Mouse (Mus musculus): ENCODE data around the gene Rora. TPM values are rescaled to one million over a fixed set of nuclear protein-coding genes. Genes with fewer than 3 reads are reported as not detected.

The Rora gene
- polyA plus RNA-seq, 1 experiment from 2014 or later = 4.4 TPM

DNA sequence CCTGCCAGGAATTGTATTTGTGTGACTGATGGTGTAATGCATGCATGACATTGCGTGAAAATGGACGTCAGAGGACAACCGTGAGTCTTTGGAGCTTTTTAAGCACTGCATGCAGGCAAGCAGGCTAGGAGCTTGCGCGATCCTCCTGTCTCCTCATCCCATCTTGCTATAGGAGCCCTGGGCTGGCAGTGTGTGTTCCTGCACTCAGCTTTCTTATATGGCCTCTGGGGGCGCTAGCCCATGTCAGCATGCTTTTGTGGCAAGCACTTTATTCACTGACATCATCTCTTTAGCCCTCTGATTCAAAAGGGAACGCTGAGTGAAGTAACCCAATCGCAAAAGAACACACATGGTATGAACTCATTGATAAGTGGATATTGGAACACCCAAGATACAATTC, 105.7 kb downstream of the Rora start:
- H3K27me3 ChIP-seq (replicated peaks; ENCODE audit: control insufficient read depth, insufficient read depth, low read length) = no peaks in the 10 kb centered on the region
- no peaks in the 10 kb centered on the region for H3K36me3 ChIP-seq (ENCODE audit: control insufficient read depth, insufficient read depth, low read length)
- no peaks in the 10 kb centered on the region for H3K9me3 ChIP-seq (ENCODE audit: control insufficient read depth, low read length)
- no peak for ATAC-seq (replicated peaks; ENCODE audit: low FRiP score, low TSS enrichment, low read depth)
- 81% methylated on average over 8 of the region's 8 CpGs for WGBS
- H3K4me2 ChIP-seq (ENCODE audit: low read length) = no peak overlapping the region
- no peak for DNase-seq (ENCODE audit: low spot score)
- no peak overlapping the region for H3K27ac ChIP-seq (ENCODE audit: low read depth)
- no peak overlapping the region for H3K9ac ChIP-seq (ENCODE audit: low read length)
- peaks cover 8% of the 10 kb centered on the region; the same call in 1 of the 2 replicates for H3K4me1 ChIP-seq (replicated peaks; ENCODE audit: control insufficient read depth, insufficient read depth, low read length)
- H3K4me3 ChIP-seq (ENCODE audit: low read depth, low read length) = no peak overlapping the region

DNA sequence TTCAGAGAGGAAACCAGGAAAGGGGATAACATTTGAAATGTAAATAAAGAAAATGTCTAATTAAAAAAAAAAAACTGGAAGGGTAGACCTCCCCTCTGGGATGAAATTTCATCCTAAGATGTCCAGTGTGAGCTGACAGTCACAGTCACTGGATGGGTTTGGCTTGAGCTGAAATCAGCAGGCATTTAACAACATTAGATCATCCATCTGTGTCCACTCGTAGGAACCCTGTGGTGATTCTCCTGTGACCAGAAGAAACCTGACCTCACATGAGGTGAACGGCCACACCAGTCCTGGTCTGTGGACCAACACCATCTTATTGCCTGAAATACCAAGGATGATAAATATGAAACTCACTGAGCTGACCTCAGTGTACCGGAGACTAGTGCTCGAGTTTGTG, 106.7 kb downstream of the Rora start:
- no peak overlapping the region for H3K27ac ChIP-seq (ENCODE audit: low read depth)
- no peak for ATAC-seq (replicated peaks; ENCODE audit: low FRiP score, low TSS enrichment, low read depth)
- peaks cover 8% of the 10 kb centered on the region; the same call in 1 of the 2 replicates for H3K4me1 ChIP-seq (replicated peaks; ENCODE audit: control insufficient read depth, insufficient read depth, low read length)
- no peak overlapping the region for H3K9ac ChIP-seq (ENCODE audit: low read length)
- no peak overlapping the region for H3K4me3 ChIP-seq (ENCODE audit: low read depth, low read length)
- no peaks in the 10 kb centered on the region for H3K9me3 ChIP-seq (ENCODE audit: control insufficient read depth, low read length)
- no peak for DNase-seq (ENCODE audit: low spot score)
- whole genome bisulfite sequencing = 84% methylated on average over 4 of the region's 4 CpGs
- H3K36me3 ChIP-seq (ENCODE audit: control insufficient read depth, insufficient read depth, low read length) = no peaks in the 10 kb centered on the region
- no peak overlapping the region for H3K4me2 ChIP-seq (ENCODE audit: low read length)
- no peaks in the 10 kb centered on the region for H3K27me3 ChIP-seq (replicated peaks; ENCODE audit: control insufficient read depth, insufficient read depth, low read length)

DNA sequence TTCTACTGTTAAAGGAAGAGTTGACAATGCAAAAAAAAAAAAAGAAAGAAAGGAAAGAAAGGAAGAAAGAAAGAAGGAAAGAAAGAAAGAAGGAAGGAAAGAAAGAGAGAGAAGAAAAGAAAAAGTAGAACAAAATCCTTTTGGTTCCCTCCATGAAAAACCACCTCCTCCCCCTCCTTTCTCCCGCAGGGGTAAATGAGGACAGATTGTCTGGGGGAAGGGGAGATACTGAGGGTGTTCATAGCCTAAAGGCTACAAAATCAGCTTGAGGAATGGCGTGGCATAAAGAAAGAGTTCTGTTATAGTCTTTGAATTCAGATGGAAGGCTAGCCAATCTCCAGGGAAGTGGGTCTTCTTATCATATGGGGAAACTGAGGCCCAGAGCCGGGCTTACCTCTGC, 107.3 kb downstream of the Rora start:
- no peak for ATAC-seq (replicated peaks; ENCODE audit: low FRiP score, low TSS enrichment, low read depth)

DNA sequence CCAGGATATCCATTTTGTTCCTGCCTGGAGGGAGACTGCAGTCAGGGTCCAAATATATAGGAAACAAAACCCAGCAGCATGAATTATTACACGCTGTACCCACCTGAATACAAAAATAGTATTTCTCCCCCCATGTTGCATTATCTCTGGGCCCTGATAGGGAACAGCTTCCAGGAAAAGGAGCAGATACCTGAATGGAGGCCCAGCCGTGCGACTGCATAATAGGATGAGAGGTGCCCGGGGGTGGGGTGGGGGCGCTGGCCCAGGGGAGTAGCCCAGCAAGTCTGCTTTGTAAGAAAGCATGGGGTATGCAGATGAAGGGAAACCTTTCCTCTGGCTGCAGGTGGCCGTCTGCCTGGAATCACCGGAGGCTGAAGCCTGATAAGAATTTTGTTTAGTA, 108.1 kb downstream of the Rora start:
- H3K4me1 ChIP-seq (replicated peaks; ENCODE audit: control insufficient read depth, insufficient read depth, low read length) = peaks cover 1% of the 10 kb centered on the region; the same call in 1 of the 2 replicates
- no peak overlapping the region for H3K27ac ChIP-seq (ENCODE audit: low read depth)
- no peak for ATAC-seq (replicated peaks; ENCODE audit: low FRiP score, low TSS enrichment, low read depth)
- H3K4me3 ChIP-seq (ENCODE audit: low read depth, low read length) = no peak overlapping the region
- no peak for DNase-seq (ENCODE audit: low spot score)
- H3K9me3 ChIP-seq (ENCODE audit: control insufficient read depth, low read length) = no peaks in the 10 kb centered on the region
- H3K27me3 ChIP-seq (replicated peaks; ENCODE audit: control insufficient read depth, insufficient read depth, low read length) = no peaks in the 10 kb centered on the region
- H3K36me3 ChIP-seq (ENCODE audit: control insufficient read depth, insufficient read depth, low read length) = no peaks in the 10 kb centered on the region
- H3K9ac ChIP-seq (ENCODE audit: low read length) = no peak overlapping the region
- H3K4me2 ChIP-seq (ENCODE audit: low read length) = no peak overlapping the region
- WGBS = 46% methylated on average over 7 of the region's 7 CpGs

More for the DNA sequence above, 107.3 kb downstream of the Rora start:
- no peak overlapping the region for H3K9ac ChIP-seq (ENCODE audit: low read length)
- H3K36me3 ChIP-seq (ENCODE audit: control insufficient read depth, insufficient read depth, low read length) = no peaks in the 10 kb centered on the region
- peaks cover 8% of the 10 kb centered on the region; the same call in 1 of the 2 replicates for H3K4me1 ChIP-seq (replicated peaks; ENCODE audit: control insufficient read depth, insufficient read depth, low read length)
- no peak overlapping the region for H3K4me3 ChIP-seq (ENCODE audit: low read depth, low read length)
- H3K27me3 ChIP-seq (replicated peaks; ENCODE audit: control insufficient read depth, insufficient read depth, low read length) = no peaks in the 10 kb centered on the region
- 94% methylated on average over 3 of the region's 3 CpGs for WGBS
- no peaks in the 10 kb centered on the region for H3K9me3 ChIP-seq (ENCODE audit: control insufficient read depth, low read length)
- H3K27ac ChIP-seq (ENCODE audit: low read depth) = no peak overlapping the region
- no peak overlapping the region for H3K4me2 ChIP-seq (ENCODE audit: low read length)
- DNase-seq (ENCODE audit: low spot score) = no peak

DNA sequence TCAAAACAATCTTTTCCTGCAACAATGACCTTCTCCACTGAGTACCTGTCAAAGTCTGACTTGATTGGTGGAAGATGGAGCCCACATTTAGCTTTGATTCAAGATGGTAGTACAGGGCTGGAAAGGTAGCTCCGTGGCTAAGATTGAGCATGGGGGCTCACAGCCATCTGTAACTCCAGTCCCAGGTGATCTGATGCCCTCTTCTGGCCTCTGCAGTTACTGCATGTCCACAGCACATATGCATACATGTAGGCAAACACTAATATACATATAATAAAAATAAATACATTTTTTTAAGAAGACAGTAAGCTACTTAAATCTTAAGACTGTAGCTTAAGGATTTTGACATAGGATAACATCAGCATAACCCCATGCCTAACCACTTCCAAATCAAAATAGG, 112.0 kb downstream of the Rora start:
- H3K4me1 ChIP-seq (replicated peaks; ENCODE audit: control insufficient read depth, insufficient read depth, low read length) = peaks cover 8% of the 10 kb centered on the region; the same call in 1 of the 2 replicates
- H3K9ac ChIP-seq (ENCODE audit: low read length) = no peak overlapping the region
- H3K27ac ChIP-seq (ENCODE audit: low read depth) = no peak overlapping the region
- H3K9me3 ChIP-seq (ENCODE audit: control insufficient read depth, low read length) = no peaks in the 10 kb centered on the region
- no peak for ATAC-seq (replicated peaks; ENCODE audit: low FRiP score, low TSS enrichment, low read depth)
- H3K4me2 ChIP-seq (ENCODE audit: low read length) = no peak overlapping the region
- WGBS = 50% methylated on average over 1 of the region's 1 CpGs
- no peak overlapping the region for H3K4me3 ChIP-seq (ENCODE audit: low read depth, low read length)
- H3K27me3 ChIP-seq (replicated peaks; ENCODE audit: control insufficient read depth, insufficient read depth, low read length) = no peaks in the 10 kb centered on the region
- no peak for DNase-seq (ENCODE audit: low spot score)
- H3K36me3 ChIP-seq (ENCODE audit: control insufficient read depth, insufficient read depth, low read length) = no peaks in the 10 kb centered on the region

DNA sequence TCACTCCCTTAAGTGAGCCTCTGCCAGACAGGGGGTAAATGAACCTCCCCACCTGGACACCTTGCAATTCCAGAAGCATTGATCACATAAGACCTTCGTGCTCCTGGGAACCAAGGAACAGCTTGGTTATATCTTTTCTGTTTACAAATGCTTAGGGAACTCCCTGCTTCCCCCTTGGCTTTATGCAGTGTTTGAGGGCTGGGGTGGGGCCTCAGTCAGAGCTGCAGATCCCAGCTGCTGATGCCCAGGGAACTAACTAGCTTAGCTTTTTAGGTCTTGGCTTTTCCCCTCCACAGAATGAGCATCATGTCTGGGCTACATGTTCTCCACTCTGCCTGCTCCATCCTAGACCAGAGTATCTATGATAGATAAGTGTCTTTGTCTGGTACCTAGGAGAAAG, 116.1 kb downstream of the Rora start:
- no peaks in the 10 kb centered on the region for H3K9me3 ChIP-seq (ENCODE audit: control insufficient read depth, low read length)
- H3K4me3 ChIP-seq (ENCODE audit: low read depth, low read length) = no peak overlapping the region
- WGBS = 0% methylated on average over 1 of the region's 1 CpGs
- H3K36me3 ChIP-seq (ENCODE audit: control insufficient read depth, insufficient read depth, low read length) = no peaks in the 10 kb centered on the region
- no peak overlapping the region for H3K27ac ChIP-seq (ENCODE audit: low read depth)
- no peaks in the 10 kb centered on the region for H3K27me3 ChIP-seq (replicated peaks; ENCODE audit: control insufficient read depth, insufficient read depth, low read length)
- H3K4me1 ChIP-seq (replicated peaks; ENCODE audit: control insufficient read depth, insufficient read depth, low read length) = peaks cover 8% of the 10 kb centered on the region
- H3K9ac ChIP-seq (ENCODE audit: low read length) = no peak overlapping the region
- ATAC-seq (replicated peaks; ENCODE audit: low FRiP score, low TSS enrichment, low read depth) (no peak), DNase-seq (ENCODE audit: low spot score) (no peak)
- H3K4me2 ChIP-seq (ENCODE audit: low read length) = no peak overlapping the region

DNA sequence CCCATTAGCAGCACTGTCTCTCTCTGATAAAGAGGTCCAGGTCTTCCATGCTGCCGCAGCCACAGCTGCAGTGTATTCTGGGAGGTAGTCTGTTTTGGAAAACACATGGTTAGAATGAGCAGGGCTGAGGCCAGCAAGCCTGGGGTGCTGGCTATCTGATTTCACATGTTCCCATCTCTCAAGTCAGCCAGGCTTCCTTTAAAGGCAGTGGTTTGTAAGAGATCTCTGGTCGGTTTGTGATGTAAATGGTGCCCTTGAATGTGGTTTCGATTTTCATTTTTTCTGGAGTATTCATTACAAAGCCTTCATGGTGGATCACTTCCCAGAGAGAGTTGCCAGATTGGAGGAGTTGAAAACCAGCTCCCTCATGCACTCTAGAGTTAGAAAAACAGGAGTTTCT, 117.8 kb downstream of the Rora start:
- Histone ChIP-seq H3K36me3 (ENCODE audit: control insufficient read depth, insufficient read depth, low read length) (no peaks in the 10 kb centered on the region), H3K4me3 (ENCODE audit: low read depth, low read length) (no peak overlapping the region), H3K9me3 (ENCODE audit: control insufficient read depth, low read length) (no peaks in the 10 kb centered on the region), H3K9ac (ENCODE audit: low read length) (no peak overlapping the region), H3K4me2 (ENCODE audit: low read length) (no peak overlapping the region), H3K27me3 (replicated peaks; ENCODE audit: control insufficient read depth, insufficient read depth, low read length) (no peaks in the 10 kb centered on the region), H3K27ac (ENCODE audit: low read depth) (no peak overlapping the region), H3K4me1 (replicated peaks; ENCODE audit: control insufficient read depth, insufficient read depth, low read length) (peaks cover 8% of the 10 kb centered on the region)
- DNase-seq (ENCODE audit: low spot score) (no peak), ATAC-seq (replicated peaks; ENCODE audit: low FRiP score, low TSS enrichment, low read depth) (no peak)
- 91% methylated on average over 3 of the region's 3 CpGs for WGBS

DNA sequence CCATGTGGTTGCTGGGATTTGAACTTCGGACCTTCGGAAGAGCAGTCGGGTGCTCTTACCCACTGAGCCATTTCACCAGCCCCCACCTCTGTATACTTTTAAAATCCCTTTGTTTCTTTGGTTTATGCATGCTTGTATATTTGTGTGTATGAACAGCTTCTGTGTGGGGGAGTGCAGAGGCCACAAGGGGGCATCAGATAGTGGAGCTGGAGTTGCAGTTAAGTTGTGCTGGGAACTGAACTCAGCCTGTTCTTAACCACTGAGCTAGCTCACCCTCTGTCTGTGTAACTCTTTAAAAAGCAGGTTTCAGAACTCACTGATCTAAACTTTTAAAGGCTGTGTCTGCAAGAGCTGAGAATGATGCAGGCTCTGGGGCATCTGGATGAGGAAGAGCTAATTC, 120.2 kb downstream of the Rora start:
- ATAC-seq (replicated peaks; ENCODE audit: low FRiP score, low TSS enrichment, low read depth) = no peak
- Histone ChIP-seq H3K36me3 (ENCODE audit: control insufficient read depth, insufficient read depth, low read length) (no peaks in the 10 kb centered on the region), H3K4me3 (ENCODE audit: low read depth, low read length) (no peak overlapping the region), H3K9me3 (ENCODE audit: control insufficient read depth, low read length) (no peaks in the 10 kb centered on the region), H3K4me1 (replicated peaks; ENCODE audit: control insufficient read depth, insufficient read depth, low read length) (peaks cover 8% of the 10 kb centered on the region), H3K4me2 (ENCODE audit: low read length) (no peak overlapping the region), H3K27ac (ENCODE audit: low read depth) (no peak overlapping the region), H3K9ac (ENCODE audit: low read length) (no peak overlapping the region), H3K27me3 (replicated peaks; ENCODE audit: control insufficient read depth, insufficient read depth, low read length) (no peaks in the 10 kb centered on the region)
- DNase-seq (ENCODE audit: low spot score) = no peak
- WGBS = 93% methylated on average over 3 of the region's 3 CpGs

DNA sequence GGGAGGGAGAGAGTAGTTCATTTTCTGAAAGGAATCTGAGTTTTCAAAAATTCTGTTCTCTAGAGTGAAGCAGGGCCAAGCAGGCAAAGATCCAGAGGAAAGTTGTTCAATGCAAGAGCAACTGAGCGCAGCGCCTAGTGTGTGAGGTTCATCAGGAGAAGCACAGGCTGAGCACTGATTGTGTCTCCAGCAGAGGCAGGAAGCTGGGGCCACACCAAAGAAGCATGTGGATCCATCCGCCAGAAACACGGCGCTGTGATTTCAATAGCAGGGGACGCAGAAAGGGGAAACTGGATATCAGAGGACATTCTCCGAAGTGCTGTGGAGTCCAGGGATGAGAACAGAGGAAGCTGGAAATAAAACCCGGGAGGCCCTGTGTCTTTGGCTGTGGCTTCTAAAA, 128.4 kb downstream of the Rora start:
- H3K4me3 ChIP-seq (ENCODE audit: low read depth, low read length) = no peak overlapping the region
- no peak for ATAC-seq (replicated peaks; ENCODE audit: low FRiP score, low TSS enrichment, low read depth)
- no peak overlapping the region for H3K9ac ChIP-seq (ENCODE audit: low read length)
- no peak overlapping the region for H3K4me2 ChIP-seq (ENCODE audit: low read length)
- no peaks in the 10 kb centered on the region for H3K4me1 ChIP-seq (replicated peaks; ENCODE audit: control insufficient read depth, insufficient read depth, low read length)
- DNase-seq (ENCODE audit: low spot score) = no peak
- no peak overlapping the region for H3K27ac ChIP-seq (ENCODE audit: low read depth)
- WGBS = 74% methylated on average over 8 of the region's 8 CpGs
- H3K27me3 ChIP-seq (replicated peaks; ENCODE audit: control insufficient read depth, insufficient read depth, low read length) = no peaks in the 10 kb centered on the region
- no peaks in the 10 kb centered on the region for H3K36me3 ChIP-seq (ENCODE audit: control insufficient read depth, insufficient read depth, low read length)
- H3K9me3 ChIP-seq (ENCODE audit: control insufficient read depth, low read length) = no peaks in the 10 kb centered on the region

Measured in intestine, embryonic 14.5 days (tissue).